Mouse (Mus musculus): ENCODE measurements around the gene Col4a3bp.

Gene Col4a3bp

DNA sequence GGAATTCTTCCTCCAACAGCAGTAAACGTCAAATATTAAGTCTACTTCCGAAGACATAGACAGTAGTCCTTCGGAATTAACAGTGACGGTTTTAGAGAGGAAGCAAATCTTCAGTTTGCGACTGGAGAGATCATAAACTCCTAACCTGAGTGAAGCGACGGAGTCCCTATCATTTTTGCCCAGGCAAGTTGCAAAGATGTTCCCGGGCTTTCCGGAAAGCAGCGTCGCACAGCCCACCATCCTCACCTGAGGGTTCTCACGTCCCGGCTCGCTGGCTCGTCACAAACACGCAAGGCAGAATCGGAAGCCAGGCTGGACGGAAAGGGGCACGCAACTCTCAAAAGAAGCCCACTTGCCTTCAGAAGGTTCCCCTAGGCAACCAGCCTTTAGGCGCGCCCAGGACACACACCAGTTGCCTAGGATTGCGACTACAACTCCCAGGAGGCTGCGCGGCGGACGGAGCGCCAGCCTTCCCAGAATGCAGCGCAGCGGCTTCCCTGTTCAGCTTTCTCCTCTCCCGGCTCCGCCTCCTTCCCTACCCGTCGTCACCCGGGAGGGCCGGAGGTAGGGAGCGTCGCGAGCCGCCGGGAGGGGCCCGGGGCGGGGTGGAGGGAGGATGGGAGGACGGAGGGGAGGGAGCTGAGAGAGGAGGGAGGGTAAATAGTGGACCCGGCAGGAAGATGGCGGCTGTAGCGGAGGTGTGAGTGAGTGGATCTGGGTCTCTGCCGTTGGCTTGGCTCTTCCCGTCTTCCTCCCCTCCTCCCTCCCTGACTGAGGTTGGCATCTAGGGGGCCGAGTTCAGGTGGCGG, at the start of gene Col4a3bp, which contains the start of gene Polk:
TSS of gene Col4a3bp (plus strand) at position 538 of the 809 bp plus-strand sequence.
TSS of gene Polk (minus strand) at position 499 of the 809 bp plus-strand sequence.
- DNase-seq (ENCODE audit: low spot score in 2 of 2): peak; percentile 92 to 94

GRCm38 (mm10) chr13:96496630-96497029, 45.8 kb upstream of the Col4a3bp start:
- DNase-seq (ENCODE audit: low spot score in 2 of 2): no peak

DNA sequence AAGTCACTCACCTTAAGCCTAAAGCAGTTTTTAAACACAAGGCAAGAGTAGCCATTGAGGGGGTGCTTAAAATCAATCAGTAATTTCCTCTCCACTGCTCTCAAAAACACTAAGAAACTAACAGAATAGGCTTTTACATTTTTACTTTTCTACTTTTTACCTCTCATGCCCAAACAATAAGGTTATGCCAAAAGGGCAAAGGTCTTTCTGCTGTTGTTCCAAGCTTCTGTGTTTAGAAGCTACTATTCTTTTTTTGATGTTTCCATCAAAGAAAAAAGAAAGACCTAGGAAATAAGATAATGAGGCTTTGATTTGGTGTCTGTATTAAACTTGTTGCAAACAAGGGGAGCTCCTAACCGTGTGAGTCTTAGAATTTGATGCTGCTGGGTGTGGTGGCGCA, 42.5 kb upstream of the Col4a3bp start:
- DNase-seq (ENCODE audit: low spot score in 2 of 2): no peak

DNA sequence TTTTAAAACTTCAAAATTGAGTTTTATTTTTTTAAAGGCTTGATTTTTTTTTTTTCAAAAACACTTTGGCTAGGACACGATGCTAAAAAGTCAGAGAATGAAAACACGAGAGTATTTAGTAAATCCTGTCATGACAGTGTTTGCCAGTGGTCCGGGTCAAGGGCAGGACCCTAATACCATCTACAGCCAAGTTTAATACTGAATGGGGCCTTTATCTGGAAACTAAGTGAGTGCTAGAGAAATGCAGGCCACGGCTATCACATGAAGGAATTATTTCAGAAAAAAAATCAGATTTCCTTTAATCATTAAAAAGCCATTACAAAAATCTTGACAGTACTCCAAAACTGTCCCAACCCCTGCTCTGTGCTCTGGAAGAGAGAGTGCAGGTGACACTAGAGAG, 36.8 kb upstream of the Col4a3bp start:
- DNase-seq (ENCODE audit: low spot score in 2 of 2): no peak

DNA sequence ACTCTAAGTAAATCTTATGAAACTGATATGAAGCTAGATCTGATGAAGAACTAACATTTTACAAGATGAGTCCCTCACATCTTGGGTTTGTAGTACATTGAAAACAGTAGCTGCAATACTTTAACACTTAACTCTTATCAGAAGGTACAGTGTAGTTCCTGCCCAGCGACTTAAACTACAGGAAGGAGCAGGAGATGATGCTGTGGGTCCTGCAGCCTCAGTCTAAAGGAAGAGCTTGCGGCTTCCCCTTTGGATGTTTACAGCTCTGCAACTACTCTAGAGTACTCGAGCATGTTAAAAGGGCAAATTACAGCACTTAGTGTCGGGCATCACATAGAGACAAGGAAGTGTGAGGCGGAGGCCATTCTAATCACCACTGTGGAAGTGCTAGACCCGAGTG, 36.1 kb upstream of the Col4a3bp start:
- no peak for DNase-seq (ENCODE audit: low spot score in 2 of 2)

DNA sequence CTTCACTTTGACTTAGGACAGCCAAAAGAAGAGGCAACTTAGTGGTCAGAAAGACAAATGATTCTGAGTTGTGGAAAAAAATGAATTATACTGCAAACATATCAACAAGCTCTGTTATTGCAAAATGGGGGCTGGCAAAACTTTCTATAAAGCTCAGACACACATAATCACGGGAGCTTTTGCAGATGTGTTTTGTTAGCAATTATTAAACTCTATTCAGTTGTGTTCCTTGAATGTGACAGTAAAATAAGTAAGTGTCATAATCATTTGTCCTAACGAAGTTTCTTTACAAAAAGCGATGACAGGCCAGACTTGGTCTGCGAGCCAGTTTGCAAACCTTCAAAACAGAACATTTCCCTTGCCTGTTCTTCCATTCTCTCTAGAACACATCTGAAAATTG, 34.9 kb upstream of the Col4a3bp start:
- no peak for DNase-seq (ENCODE audit: low spot score in 2 of 2)

GRCm38 (mm10) chr13:96510635-96511034, 31.8 kb upstream of the Col4a3bp start:
- DNase-seq (ENCODE audit: low spot score in 2 of 2): no peak

GRCm38 (mm10) chr13:96511262-96511661, 31.2 kb upstream of the Col4a3bp start:
- DNase-seq (ENCODE audit: low spot score in 2 of 2): no peak

GRCm38 (mm10) chr13:96511893-96512292, 30.5 kb upstream of the Col4a3bp start:
- DNase-seq (ENCODE audit: low spot score in 2 of 2): no peak

GRCm38 (mm10) chr13:96514154-96514942, 28.1 kb upstream of the Col4a3bp start:
- no peak for DNase-seq (ENCODE audit: low spot score in 2 of 2)

- no peak for DNase-seq (ENCODE audit: low spot score in 2 of 2)
Observed at GRCm38 (mm10) chr13:96516249-96516648, 26.2 kb upstream of the Col4a3bp start.

GRCm38 (mm10) chr13:96517335-96517734, 25.1 kb upstream of the Col4a3bp start:
- DNase-seq (ENCODE audit: low spot score in 2 of 2): no peak

DNA sequence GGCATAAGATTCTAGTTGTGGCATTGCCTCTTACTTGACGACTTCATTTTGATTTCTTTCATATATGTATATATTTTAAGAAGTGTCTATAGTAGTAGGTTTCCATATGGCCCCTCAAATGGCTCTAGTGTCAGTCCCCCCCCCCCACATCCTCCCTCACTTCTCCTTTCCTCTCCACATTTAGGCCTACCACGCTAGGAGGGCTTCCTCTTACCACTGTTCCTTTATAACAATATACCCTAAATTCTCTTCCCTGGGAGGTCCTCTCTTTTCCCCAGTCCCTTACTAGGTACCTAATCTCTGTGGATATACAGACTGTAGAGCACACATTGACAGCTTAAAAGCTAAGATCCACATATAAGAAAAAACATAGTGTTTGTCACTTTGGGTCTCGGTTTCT, 21.1 kb upstream of the Col4a3bp start:
- no peak for DNase-seq (ENCODE audit: low spot score in 2 of 2)

- no peak for DNase-seq (ENCODE audit: low spot score in 2 of 2)
Observed at GRCm38 (mm10) chr13:96527022-96527421, 15.4 kb upstream of the Col4a3bp start.

- no peak for DNase-seq (ENCODE audit: low spot score in 2 of 2)
Observed at GRCm38 (mm10) chr13:96527856-96528255, 14.6 kb upstream of the Col4a3bp start.

DNA sequence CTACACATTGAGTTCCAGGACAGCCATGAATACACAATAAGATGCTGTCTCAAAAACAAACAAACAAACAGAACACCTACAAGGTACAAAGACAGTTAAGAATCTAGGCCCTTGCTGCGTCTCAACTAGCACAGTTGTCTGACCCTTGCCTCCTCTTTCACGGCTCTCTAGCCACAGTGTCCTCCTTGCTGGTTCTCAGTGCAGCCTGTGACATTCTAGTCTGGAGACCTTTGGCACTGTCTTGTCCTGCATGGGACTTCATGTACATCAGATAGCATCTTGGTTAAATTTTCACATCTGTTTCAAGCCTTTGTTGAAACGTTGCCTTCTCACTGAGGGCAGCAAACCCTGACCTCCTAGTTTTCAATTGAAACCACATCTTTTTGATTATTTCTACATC, 13.6 kb upstream of the Col4a3bp start:
- DNase-seq (ENCODE audit: low spot score in 2 of 2): no peak

- no peak for DNase-seq (ENCODE audit: low spot score in 2 of 2)
Observed at GRCm38 (mm10) chr13:96529542-96529941, 12.9 kb upstream of the Col4a3bp start.

DNA sequence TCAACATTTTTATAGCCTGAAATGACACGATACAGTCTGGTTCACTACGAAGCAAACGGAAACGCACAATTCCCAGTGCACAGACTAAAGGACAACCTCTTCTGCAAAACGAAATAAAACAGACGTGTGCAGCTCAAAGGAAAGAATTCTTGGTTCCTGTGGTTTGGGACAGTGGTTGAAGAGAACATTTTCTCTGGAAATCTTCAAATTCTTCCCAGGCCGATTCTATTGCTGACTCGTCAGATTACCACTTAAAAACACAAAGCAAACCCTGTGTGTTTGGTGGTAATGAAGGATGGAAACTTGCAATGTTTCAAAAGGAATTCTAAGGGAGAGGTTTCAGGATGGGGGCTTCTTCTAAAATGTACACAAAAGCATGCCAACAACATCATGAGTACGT, 12.4 kb upstream of the Col4a3bp start:
- DNase-seq (ENCODE audit: low spot score in 2 of 2): no peak

GRCm38 (mm10) chr13:96532176-96532575, 10.2 kb upstream of the Col4a3bp start:
- DNase-seq (ENCODE audit: low spot score in 2 of 2): no peak

- DNase-seq (ENCODE audit: low spot score in 2 of 2): no peak
Observed at GRCm38 (mm10) chr13:96533742-96534141, 8.7 kb upstream of the Col4a3bp start.

GRCm38 (mm10) chr13:96536821-96537572, 5.4 kb upstream of the Col4a3bp start:
- DNase-seq (ENCODE audit: low spot score in 2 of 2): no peak

GRCm38 (mm10) chr13:96538103-96538502, 4.3 kb upstream of the Col4a3bp start:
- DNase-seq (ENCODE audit: low spot score in 2 of 2): no peak
